Mouse (Mus musculus): ENCODE measurements around the gene Apba2.

Apba2 gene

DNA sequence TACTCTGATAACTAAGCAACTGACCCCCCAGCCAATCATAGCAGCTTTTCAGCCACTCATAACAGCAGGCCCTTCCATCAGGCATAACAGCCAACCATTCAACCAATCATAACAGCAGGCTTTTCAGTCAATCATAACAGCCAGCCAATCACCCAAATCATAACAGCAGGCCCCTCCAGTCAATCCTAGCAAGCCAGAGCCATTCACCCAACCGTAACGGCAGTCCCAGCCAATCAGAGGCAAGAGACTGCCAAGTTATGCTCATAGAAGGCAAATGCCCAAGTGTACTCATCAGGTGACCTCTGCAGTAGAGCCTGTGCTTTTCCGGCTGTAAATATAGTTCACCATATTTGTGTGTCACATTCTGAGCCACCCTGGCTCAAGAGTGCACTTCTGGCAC is 85.1 kb downstream of the Apba2 start:
- 66% methylated on average over 3 of the region's 3 CpGs for WGBS

- 30% methylated on average over 11 of the region's 11 CpGs for WGBS
These were observed 87.3 kb downstream of the Apba2 start for GRCm38 (mm10) chr7:64588636-64589389.

GRCm38 (mm10) chr7:64595256-64595655 is 93.8 kb downstream of the Apba2 start:
- 61% methylated on average over 6 of the region's 6 CpGs for WGBS

DNA sequence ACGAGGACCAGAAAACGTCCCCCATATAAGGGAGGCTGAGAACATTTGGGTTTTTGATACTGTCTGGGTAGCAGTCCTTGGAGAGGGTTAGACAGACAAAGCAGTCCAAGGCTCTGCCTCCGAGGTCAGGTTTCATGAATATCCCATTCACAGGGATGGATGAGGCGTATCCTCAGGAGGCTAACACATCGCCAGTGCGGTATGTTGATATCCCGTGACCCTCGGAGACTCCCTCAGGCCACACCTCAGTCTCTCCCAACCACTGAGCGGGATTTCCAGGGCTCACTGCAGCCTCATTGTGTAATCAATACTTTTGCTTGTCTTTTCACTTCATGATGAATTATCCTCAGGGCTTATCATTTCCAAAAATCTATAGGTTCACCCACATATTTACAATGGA is 95.1 kb downstream of the Apba2 start:
- 86% methylated on average over 9 of the region's 9 CpGs for WGBS

DNA sequence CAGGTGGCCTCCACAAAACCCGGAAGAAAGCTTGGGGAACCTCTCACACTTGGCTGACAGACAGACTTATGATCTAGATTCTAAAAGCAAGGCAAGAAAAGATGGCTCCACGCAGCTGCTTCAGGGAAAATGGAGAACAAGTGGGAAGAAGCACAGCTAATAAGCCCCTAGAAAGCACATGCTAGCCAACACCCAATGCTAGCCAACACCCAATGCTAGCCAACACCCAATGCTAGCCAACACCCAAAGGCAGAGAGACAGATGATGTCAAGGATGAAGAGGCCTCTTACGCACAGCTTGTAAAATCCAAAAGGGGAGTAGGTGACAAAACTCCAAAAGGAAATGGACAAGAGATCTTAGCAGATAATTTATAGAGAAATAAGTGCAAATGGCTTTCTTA is 108.4 kb downstream of the Apba2 start:
- 67% methylated on average over 3 of the region's 3 CpGs for WGBS

GRCm38 (mm10) chr7:64610875-64611274 is 109.4 kb downstream of the Apba2 start:
- WGBS = 73% methylated on average over 4 of the region's 4 CpGs

GRCm38 (mm10) chr7:64619261-64619660 is 117.8 kb downstream of the Apba2 start:
- 89% methylated on average over 4 of the region's 4 CpGs for WGBS

DNA sequence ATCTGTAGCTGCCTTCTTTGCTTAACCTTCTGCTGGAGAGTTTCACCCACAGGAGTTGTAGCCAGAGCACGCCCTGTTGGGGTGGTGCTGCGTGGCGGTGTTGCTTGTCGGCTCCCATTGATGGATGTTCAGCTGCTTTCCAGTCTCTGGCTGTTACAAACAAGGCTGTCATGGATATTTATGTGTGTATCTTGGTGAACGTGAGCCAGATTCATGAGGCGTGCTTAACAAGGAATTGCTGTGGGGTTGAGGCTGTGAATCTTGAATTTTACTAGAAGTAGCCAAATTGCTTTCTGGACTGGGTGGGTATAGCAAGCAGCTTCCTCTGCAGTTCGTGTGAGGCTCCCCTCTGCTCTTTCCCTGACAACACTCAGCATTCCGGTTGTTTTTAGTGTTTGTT is 125.0 kb downstream of the Apba2 start:
- WGBS = 39% methylated on average over 8 of the region's 8 CpGs

GRCm38 (mm10) chr7:64627972-64628655 is 126.6 kb downstream of the Apba2 start:
- WGBS = 50% methylated on average over 8 of the region's 8 CpGs

DNA sequence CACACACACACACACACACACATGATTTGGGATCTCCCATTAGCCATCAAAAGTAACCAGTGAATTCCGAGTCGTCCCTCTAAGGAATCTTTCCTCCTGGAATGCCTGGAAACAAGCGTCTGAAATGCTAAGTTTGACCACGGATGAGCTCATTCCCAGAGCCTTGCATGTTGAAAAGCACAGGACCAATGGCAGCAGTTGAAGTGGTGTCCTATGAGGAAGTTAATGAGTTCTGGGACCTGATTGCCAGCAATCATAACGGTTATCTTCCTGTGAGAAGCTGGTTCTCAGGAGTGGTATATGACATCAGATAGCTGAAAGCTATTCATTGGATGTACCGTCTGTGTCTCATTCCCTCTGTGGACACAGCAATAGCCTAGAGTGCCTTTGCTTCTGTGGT is 129.2 kb downstream of the Apba2 start:
- 62% methylated on average over 6 of the region's 6 CpGs for WGBS

- WGBS = 47% methylated on average over 6 of the region's 6 CpGs
These were observed 129.6 kb downstream of the Apba2 start for GRCm38 (mm10) chr7:64631131-64631530.

DNA sequence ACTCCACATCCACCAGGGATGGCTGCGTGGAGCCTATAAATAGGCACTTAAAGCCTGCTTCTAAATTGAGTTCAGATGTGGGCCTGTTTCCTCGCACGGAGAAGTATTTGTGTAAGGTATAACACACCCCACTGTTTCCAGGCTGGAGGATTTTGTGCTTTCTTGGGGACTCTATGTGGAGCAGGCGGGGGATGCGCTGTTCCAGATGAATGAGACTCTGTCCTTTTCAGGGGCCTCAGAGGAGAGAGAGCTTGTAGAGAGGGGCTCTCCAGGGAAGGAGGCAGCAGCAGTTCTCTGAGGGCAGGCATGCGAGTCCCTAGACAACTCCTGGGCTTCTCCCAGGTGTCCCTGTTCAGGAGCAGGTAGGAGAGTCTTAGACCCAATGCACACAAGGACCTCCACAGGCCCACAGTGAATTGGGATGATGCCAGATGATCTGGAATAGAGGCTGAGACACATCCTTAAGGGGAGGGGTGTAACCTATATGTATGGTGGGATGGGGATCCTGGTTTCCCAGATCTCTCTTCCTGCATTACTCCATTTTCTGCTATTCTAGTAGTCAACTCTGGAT is 130.4 kb downstream of the Apba2 start:
- WGBS = 30% methylated on average over 6 of the region's 6 CpGs

DNA sequence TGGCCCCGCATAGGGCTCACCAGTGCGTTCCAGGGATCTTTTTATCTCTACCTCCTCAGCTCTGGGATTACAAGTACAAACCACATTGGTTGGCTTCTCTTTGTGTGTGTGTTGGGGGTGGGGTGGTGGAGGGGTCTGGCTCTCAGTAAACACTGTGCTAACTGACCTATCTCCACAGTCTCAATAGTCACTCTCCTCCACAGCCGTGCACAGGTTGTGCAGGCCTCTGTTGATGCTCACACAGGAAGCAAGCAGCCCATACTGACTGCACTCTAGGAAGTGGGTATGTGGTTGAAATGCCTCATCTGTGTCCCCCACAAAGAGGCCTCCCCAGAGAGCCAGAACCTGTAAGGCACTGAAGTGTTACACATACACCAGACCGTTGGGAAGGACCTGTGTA is 131.7 kb downstream of the Apba2 start:
- WGBS = 60% methylated on average over 4 of the region's 4 CpGs

- 62% methylated on average over 5 of the region's 5 CpGs for WGBS
These were observed 132.4 kb downstream of the Apba2 start for GRCm38 (mm10) chr7:64633916-64634315.

- WGBS = 42% methylated on average over 4 of the region's 4 CpGs
These were observed 137.4 kb downstream of the Apba2 start for GRCm38 (mm10) chr7:64638922-64639321.

GRCm38 (mm10) chr7:64640651-64641050 is 139.1 kb downstream of the Apba2 start:
- 52% methylated on average over 3 of the region's 3 CpGs for WGBS

GRCm38 (mm10) chr7:64642903-64643302 is 141.4 kb downstream of the Apba2 start:
- WGBS = 77% methylated on average over 1 of the region's 1 CpGs

DNA sequence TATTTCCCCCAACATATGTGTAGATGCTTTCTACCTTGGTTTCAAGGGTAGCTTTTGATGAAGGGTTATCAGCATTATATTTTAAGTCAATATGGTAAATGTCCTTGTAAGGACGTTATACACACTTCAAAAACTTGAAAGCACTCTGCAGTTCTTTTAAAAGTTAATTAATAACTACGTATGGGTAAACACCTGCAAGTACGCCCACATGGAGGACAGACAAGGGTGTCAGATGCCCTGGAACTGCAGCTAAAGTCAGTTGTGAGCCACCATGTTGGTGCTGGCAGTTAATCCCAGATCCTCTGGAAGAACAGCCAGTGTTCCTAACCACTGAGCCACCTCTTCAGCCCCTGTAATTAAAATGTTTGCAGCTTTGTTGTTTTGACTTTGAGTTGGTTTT is 144.0 kb downstream of the Apba2 start:
- 81% methylated on average over 3 of the region's 3 CpGs for WGBS

DNA sequence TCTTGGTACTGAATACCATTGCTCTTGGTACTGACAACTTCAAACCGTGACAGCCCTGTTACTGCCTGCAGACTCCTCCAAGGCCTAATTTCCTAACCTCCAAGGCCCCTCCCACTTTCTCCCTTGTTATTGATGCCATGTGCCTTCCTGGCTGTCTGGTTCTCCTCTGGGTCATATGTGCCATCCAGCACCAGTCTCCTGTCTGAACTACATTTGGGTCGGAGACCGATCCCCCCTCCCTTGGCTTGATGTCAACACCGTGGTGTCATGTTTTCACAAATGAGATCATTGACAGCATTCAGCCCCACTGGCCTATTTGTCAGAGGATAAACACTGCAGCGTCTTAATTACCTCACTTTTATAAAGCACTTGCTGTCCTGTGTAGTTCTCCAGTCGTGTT is 144.5 kb downstream of the Apba2 start:
- 44% methylated on average over 6 of the region's 6 CpGs for WGBS

GRCm38 (mm10) chr7:64648947-64649607 is 147.6 kb downstream of the Apba2 start:
- 76% methylated on average over 10 of the region's 10 CpGs for WGBS

DNA sequence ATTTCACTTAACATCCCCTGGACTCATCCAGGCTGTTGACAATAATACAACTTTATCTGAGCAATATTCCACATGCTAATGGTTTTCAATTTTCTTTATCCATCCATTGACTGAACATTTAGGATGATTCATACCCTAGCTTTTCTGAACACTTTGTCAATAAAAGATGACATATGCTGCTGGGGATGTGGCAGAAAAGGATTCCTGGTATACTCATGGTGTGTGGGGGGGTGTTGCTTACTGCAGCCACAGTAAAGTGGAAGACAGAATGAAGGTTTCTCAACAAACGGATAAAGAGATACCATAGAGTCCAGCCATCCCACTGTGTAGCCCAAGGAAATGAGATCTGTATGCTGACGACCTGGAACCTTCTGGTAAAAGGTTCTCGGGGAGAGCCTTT is 150.5 kb downstream of the Apba2 start:
- WGBS = 62% methylated on average over 3 of the region's 3 CpGs

DNA sequence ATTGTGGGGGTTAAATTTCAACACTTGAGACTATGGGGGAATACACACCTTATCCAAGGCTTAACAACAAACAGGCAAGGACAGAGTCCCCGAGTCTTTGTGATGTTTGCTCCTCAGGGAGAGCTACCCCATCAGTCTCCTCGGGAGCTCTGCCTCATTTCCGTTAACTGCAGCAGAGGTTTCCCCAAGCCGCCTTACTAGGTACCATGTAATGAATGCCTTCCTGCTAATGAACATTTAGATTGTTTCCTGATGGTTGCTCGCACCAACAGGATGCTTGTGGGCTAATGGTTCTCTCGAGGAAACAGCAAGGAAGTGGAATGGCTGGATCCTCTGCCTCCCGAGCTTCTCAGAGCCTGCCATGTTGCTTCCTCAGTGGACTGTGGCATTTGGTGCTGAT is 155.3 kb downstream of the Apba2 start:
- 78% methylated on average over 7 of the region's 7 CpGs for WGBS

DNA sequence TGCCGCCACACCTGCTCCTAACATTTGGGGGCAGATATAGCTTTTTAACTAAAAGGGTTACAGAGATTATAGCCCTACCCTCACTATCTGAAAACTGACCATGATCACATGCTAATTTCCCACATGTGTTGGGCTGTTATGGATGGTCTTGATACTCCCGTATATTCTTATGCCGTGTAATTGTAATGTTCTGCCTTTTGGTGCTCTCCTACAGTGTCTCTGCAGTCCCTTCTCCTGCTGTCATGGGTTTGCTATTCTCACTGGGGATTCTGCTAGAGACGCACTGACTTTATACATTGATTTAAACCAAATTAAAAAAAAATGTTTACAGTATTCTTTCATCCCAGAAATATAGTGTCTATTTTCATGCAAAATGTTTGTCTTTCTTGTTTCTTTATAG is 157.4 kb downstream of the Apba2 start:
- 69% methylated on average over 4 of the region's 4 CpGs for WGBS
